Mouse (Mus musculus) CH12.LX (cell line): ENCODE data around the gene Ctnnbip1. TPM values are rescaled to one million over a fixed set of nuclear protein-coding genes. Genes with fewer than 3 reads are reported as not detected.

Experiments used
- DNase-seq: peaks from one replicate; pipeline ENCODE4 v3.0.0-alpha.2; 2013; ENCODE audit errors: extremely low read depth
- H3K27ac ChIP-seq: 2 replicates; pipeline ENCODE4 v1.5.1; 2012; ENCODE audit warnings: low read depth, mild to moderate bottlenecking, control low read depth, moderate library complexity; ENCODE audit not compliant: insufficient read depth
- H3K27me3 ChIP-seq: replicated peaks from 2 replicates; pipeline ENCODE3; 2012; ENCODE audit warnings: inconsistent platforms
- H3K36me3 ChIP-seq, 2 experiments: replicated peaks in 1 of 2; 2 replicates each; pipeline versions ENCODE3 to v1.6.1; 2012; ENCODE audit warnings: inconsistent platforms in 1 of 2, low read length in 1 of 2, mild to moderate bottlenecking in 1 of 2, mixed read lengths in 1 of 2, moderate library complexity in 1 of 2; ENCODE audit not compliant: control insufficient read depth in 1 of 2, insufficient read depth in 1 of 2
- H3K4me1 ChIP-seq, 2 experiments: 2 replicates each; pipeline ENCODE4 v1.6.1; 2012; ENCODE audit warnings: inconsistent platforms in 1 of 2, moderate library complexity in 1 of 2; ENCODE audit not compliant: insufficient read depth in 2 of 2, control insufficient read depth in 1 of 2
- H3K4me2 ChIP-seq: 2 replicates; pipeline ENCODE4 v1.6.1; 2012; ENCODE audit warnings: low read depth, mild to moderate bottlenecking, control low read depth; ENCODE audit not compliant: poor library complexity, insufficient read depth, severe bottlenecking
- H3K4me3 ChIP-seq, 3 experiments: fragments of 150-350 bp in 1 of 3; sonication (generic) in 1 of 3; replicated peaks in 1 of 3; 2 replicates each; pipeline versions ENCODE3 to v1.5.1; 2011 to 2012; ENCODE audit warnings: low read depth in 2 of 3, low read length in 2 of 3, mild to moderate bottlenecking in 2 of 3, moderate library complexity in 2 of 3, control low read depth in 1 of 3, improper control_type of control experiment in 1 of 3, inconsistent platforms in 1 of 3, mixed read lengths in 1 of 3; ENCODE audit not compliant: poor library complexity in 1 of 3
- H3K79me2 ChIP-seq: replicated peaks from 2 replicates; pipeline ENCODE4 v1.6.1; 2012; ENCODE audit warnings: mild to moderate bottlenecking, moderate library complexity; ENCODE audit not compliant: control insufficient read depth, poor library complexity, insufficient read depth, severe bottlenecking; ENCODE audit errors: extremely low read depth
- H3K9ac ChIP-seq: 2 replicates; pipeline ENCODE4 v1.6.1; 2012; ENCODE audit warnings: low read depth, mild to moderate bottlenecking, control low read depth, moderate library complexity; ENCODE audit not compliant: insufficient read depth
- H3K9me3 ChIP-seq: replicated peaks from 2 replicates; pipeline ENCODE3; 2012; ENCODE audit warnings: low read length, inconsistent platforms, mixed read lengths
- BHLHE40 ChIP-seq: IDR thresholded peaks from 2 replicates; pipeline ENCODE4 v1.6.1; 2011; ENCODE audit warnings: mild to moderate bottlenecking, low read depth, low read length, improper control_type of control experiment
- CHD1 ChIP-seq: IDR thresholded peaks from 2 replicates; pipeline ENCODE4 v1.6.1; 2012; ENCODE audit warnings: low read depth, low read length, improper control_type of control experiment, inconsistent platforms
- CTCF ChIP-seq, 2 experiments: IDR thresholded peaks in 1 of 2; conservative IDR thresholded peaks in 1 of 2; 2 replicates each; pipeline ENCODE4 v1.5.1; 2011 to 2012; ENCODE audit warnings: low read depth in 2 of 2, low read length in 2 of 2, improper control_type of control experiment in 1 of 2, inconsistent platforms in 1 of 2, mild to moderate bottlenecking in 1 of 2, moderate library complexity in 1 of 2
- ELF1 ChIP-seq: IDR thresholded peaks from 2 replicates; pipeline ENCODE4 v1.6.1; 2014; ENCODE audit warnings: low read depth, mild to moderate bottlenecking, inconsistent platforms, low read length, improper control_type of control experiment
- HCFC1 ChIP-seq: IDR thresholded peaks from 2 replicates; pipeline ENCODE4 v1.6.1; 2012; ENCODE audit warnings: low read depth, mild to moderate bottlenecking, inconsistent platforms, low read length, improper control_type of control experiment
- IRF4 ChIP-seq: IDR thresholded peaks from 2 replicates; pipeline ENCODE4 v1.6.1; 2014; ENCODE audit warnings: low read depth, mild to moderate bottlenecking, inconsistent platforms, low read length, improper control_type of control experiment
- JUND ChIP-seq: conservative IDR thresholded peaks from 2 replicates; pipeline ENCODE4 v1.6.1; 2011; ENCODE audit warnings: low read depth, low read length, improper control_type of control experiment
- MAFK ChIP-seq: IDR thresholded peaks from 2 replicates; pipeline ENCODE4 v1.6.1; 2011; ENCODE audit warnings: low read length, improper control_type of control experiment; ENCODE audit not compliant: insufficient replicate concordance
- MAX ChIP-seq: IDR thresholded peaks from 2 replicates; pipeline ENCODE4 v1.6.1; 2011; ENCODE audit warnings: low read length, improper control_type of control experiment
- MAZ ChIP-seq: IDR thresholded peaks from 2 replicates; pipeline ENCODE4 v1.6.1; 2012; ENCODE audit warnings: low read depth, mild to moderate bottlenecking, inconsistent platforms, low read length, improper control_type of control experiment, moderate library complexity
- MEF2A ChIP-seq: IDR thresholded peaks from 2 replicates; pipeline ENCODE4 v1.6.1; 2014; ENCODE audit warnings: low read depth, mild to moderate bottlenecking, inconsistent platforms, low read length, improper control_type of control experiment, borderline replicate concordance
- MYC ChIP-seq: IDR thresholded peaks from 2 replicates; pipeline ENCODE4 v1.6.1; 2011; ENCODE audit warnings: low read depth, mild to moderate bottlenecking, improper control_type of control experiment, low read length
- POLR2A ChIP-seq: IDR thresholded peaks from 2 replicates; pipeline ENCODE4 v1.6.1; 2011; ENCODE audit warnings: low read depth, mild to moderate bottlenecking, improper control_type of control experiment, low read length
- POLR2AphosphoS2 ChIP-seq: IDR thresholded peaks from 2 replicates; pipeline ENCODE4 v1.6.1; 2011; ENCODE audit warnings: low read depth, low read length, improper control_type of control experiment
- RCOR1 ChIP-seq: conservative IDR thresholded peaks from 2 replicates; pipeline ENCODE4 v1.6.1; 2012; ENCODE audit warnings: low read depth, mild to moderate bottlenecking, inconsistent platforms, low read length, improper control_type of control experiment
- SIN3A ChIP-seq: IDR thresholded peaks from 2 replicates; pipeline ENCODE4 v1.6.1; 2012; ENCODE audit warnings: low read length, improper control_type of control experiment, inconsistent platforms
- SMC3 ChIP-seq: IDR thresholded peaks from 2 replicates; pipeline ENCODE4 v1.6.1; 2011; ENCODE audit warnings: low read depth, low read length, improper control_type of control experiment
- TBP ChIP-seq: conservative IDR thresholded peaks from 2 replicates; pipeline ENCODE4 v1.6.1; 2011; ENCODE audit warnings: low read depth, low read length, improper control_type of control experiment
- USF2 ChIP-seq: conservative IDR thresholded peaks from 2 replicates; pipeline ENCODE4 v1.6.1; 2011; ENCODE audit warnings: low read depth, low read length, improper control_type of control experiment
- ZNF384 ChIP-seq: IDR thresholded peaks from 2 replicates; pipeline ENCODE4 v1.6.1; 2012; ENCODE audit warnings: low read depth, low read length, improper control_type of control experiment, inconsistent platforms
- dilution Hi-C: fragments of 300-500 bp; cut with MboI; formaldehyde crosslinking; loops from 2 replicates; pipeline ENCODE4 v1.14.3; 2020; ENCODE audit warnings: low sequenced_read_pairs; ENCODE audit not compliant: extremely low pct_unique_long_range_greater_than_20kb, extremely low pct_ligation_motif_present
- in situ Hi-C: fragments of 300-500 bp; cut with MboI; formaldehyde crosslinking; loops from 3 replicates; pipeline ENCODE4 v1.14.3; 2019; ENCODE audit warnings: low sequenced_read_pairs, low pct_ligation_motif_present, low pct_unique_long_range_greater_than_20kb, mixed read lengths
- polyA plus RNA-seq: library from polyadenylated mRNA; unstranded; fragments of >175 nt; gene quantifications from 2 replicates; pipeline ENCODE4 v1.2.1, GENCODE M21; 2012; ENCODE audit warnings: low read depth; ENCODE audit not compliant: insufficient read length
- total RNA-seq, 2 experiments: library from RNA; depleted of rRNA; stranded (reverse); fragments of 300-350 nt in 1 of 2; fragments of >200 nt in 1 of 2; gene quantifications; 2 replicates each; pipeline ENCODE4 v1.2.3; 2012 to 2014

Gene Ctnnbip1
- total and polyA plus RNA-seq, 3 experiments = 4.5 to 5.9 (median 5.7) TPM

- no peak overlapping the region for H3K27ac ChIP-seq
- TF ChIP-seq USF2 = no peak
- no peak for TF ChIP-seq MAFK
- no peak for TF ChIP-seq ELF1
- TF ChIP-seq MEF2A = no peak
- TF ChIP-seq MAZ = no peak
- no peak for TF ChIP-seq POLR2A
- no peak for TF ChIP-seq HCFC1
- TF ChIP-seq CHD1 = no peak
- no peak for TF ChIP-seq SMC3
- TF ChIP-seq TBP = no peak
- no peak for TF ChIP-seq RCOR1
- no peak for TF ChIP-seq MYC
- no peak for TF ChIP-seq BHLHE40
- no peak for TF ChIP-seq POLR2AphosphoS2
- no peak for TF ChIP-seq IRF4
- no peak for TF ChIP-seq JUND
- no peak for TF ChIP-seq MAX
- no peak for TF ChIP-seq SIN3A
- no peak for TF ChIP-seq CTCF (conservative IDR thresholded peaks at IDR 0.05 in 1 of 2, IDR thresholded peaks at IDR 0.05 in 1 of 2; ENCODE audit: low read depth in 2 of 2, low read length in 2 of 2)
These were observed 85.8 kb downstream of the Ctnnbip1 start for GRCm38 (mm10) chr4:149603860-149604259.

DNA sequence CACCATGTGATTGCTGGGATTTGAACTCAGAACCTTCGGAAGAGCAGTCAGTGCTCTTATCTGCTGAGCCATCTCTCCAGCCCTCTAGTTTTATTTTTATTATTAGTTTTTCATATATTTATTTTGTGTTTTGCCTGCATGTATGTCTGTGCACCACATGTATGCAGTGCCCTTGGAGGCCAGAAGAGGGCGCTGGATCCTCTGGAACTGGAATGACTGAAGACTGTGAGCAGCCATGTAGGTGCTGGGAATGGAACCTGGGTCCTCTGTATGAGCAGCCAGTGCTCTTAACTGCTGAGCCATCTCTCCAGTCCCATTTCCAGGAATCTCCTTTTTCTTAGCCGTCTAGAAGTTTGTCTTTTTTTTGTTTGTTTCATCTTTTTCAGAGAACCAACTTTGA lies 86.5 kb downstream of the Ctnnbip1 start:
- no peak for TF ChIP-seq ZNF384
- peak in 1 of 2 experiments; percentile 31; a peak in 1 of 4 replicates for TF ChIP-seq CTCF (conservative IDR thresholded peaks at IDR 0.05 in 1 of 2, IDR thresholded peaks at IDR 0.05 in 1 of 2; ENCODE audit: low read depth in 2 of 2, low read length in 2 of 2)
- TF ChIP-seq, all 38 proteins: peak for 1
- no peak for DNase-seq
- peaks cover 0 to 22% of the 10 kb centered on the region in 2 experiments for H3K36me3 ChIP-seq
- in situ Hi-C loops (no loop called here), dilution Hi-C loops (no loop called here)
- 0 out of 2 replicates have a peak, but pooled peaks cover 3% of the 10 kb centered on the region for H3K79me2 ChIP-seq
- no peak overlapping the region for H3K9ac ChIP-seq
- H3K4me3 ChIP-seq = no peak overlapping the region
- peaks cover 0 to 11% of the 10 kb centered on the region in 2 experiments; a peak in 1 of 4 replicates for H3K4me1 ChIP-seq
- H3K9me3 ChIP-seq = no peaks in the 10 kb centered on the region
- no peak overlapping the region for H3K4me2 ChIP-seq
- H3K27me3 ChIP-seq = no peaks in the 10 kb centered on the region
- H3K27ac ChIP-seq = no peak overlapping the region

More at GRCm38 (mm10) chr4:149603860-149604259, 85.8 kb downstream of the Ctnnbip1 start:
- no peak for DNase-seq
- dilution Hi-C loops (no loop called here), in situ Hi-C loops (no loop called here)
- Histone ChIP-seq H3K27me3 (no peaks in the 10 kb centered on the region), H3K4me3 (no peak overlapping the region), H3K9ac (no peak overlapping the region), H3K4me1 (peaks cover 0 to 16% of the 10 kb centered on the region in 2 experiments; a peak in 2 of 4 replicates), H3K9me3 (no peaks in the 10 kb centered on the region), H3K36me3 (peaks cover 0 to 20% of the 10 kb centered on the region in 2 experiments), H3K79me2 (0 out of 2 replicates have a peak, but pooled peaks cover 3% of the 10 kb centered on the region), H3K4me2 (no peak overlapping the region)
